Mouse (Mus musculus) small intestine, adult 2 months (tissue): ENCODE results near the gene Helb. TPM values are rescaled to one million over a fixed set of nuclear protein-coding genes. Genes with fewer than 3 reads are reported as not detected.

Experiments
- H3K27ac ChIP-seq: fragments of 200-500 bp; 2 replicates; pipeline ENCODE4 v1.5.1; 2012; ENCODE audit warnings: low read depth, low read length, control low read depth, inconsistent platforms; ENCODE audit not compliant: insufficient read depth
- H3K27me3 ChIP-seq: fragments of 200-500 bp; 2 replicates; pipeline ENCODE4 v1.6.1; 2012; ENCODE audit warnings: mild to moderate bottlenecking, moderate library complexity, low read length, inconsistent platforms; ENCODE audit not compliant: control insufficient read depth, insufficient read depth
- H3K36me3 ChIP-seq: fragments of 200-500 bp; 2 replicates; pipeline ENCODE4 v1.6.1; 2012; ENCODE audit warnings: mild to moderate bottlenecking, low read length, control low read depth, inconsistent platforms; ENCODE audit not compliant: control insufficient read depth, insufficient read depth
- H3K4me1 ChIP-seq: fragments of 200-500 bp; 2 replicates; pipeline ENCODE4 v1.6.1; 2012; ENCODE audit warnings: low read length, inconsistent platforms, mixed read lengths; ENCODE audit not compliant: control insufficient read depth, insufficient read depth, insufficient read length
- H3K4me3 ChIP-seq: fragments of 200-500 bp; 2 replicates; pipeline ENCODE4 v1.5.1; 2012; ENCODE audit warnings: low read depth, mild to moderate bottlenecking, control low read depth, inconsistent platforms, low read length, moderate library complexity
- CTCF ChIP-seq: fragments of 200-500 bp; IDR thresholded peaks from 2 replicates; pipeline ENCODE4 v1.5.1; 2012; ENCODE audit warnings: low read depth, mild to moderate bottlenecking, control low read depth, inconsistent platforms, low read length, moderate library complexity, mixed read lengths; ENCODE audit not compliant: insufficient replicate concordance, insufficient read length; ENCODE audit errors: extremely low read depth
- POLR2A ChIP-seq: fragments of 200-500 bp; IDR thresholded peaks from 2 replicates; pipeline ENCODE4 v1.6.1; 2012; ENCODE audit warnings: low read depth, mild to moderate bottlenecking, control low read depth, inconsistent platforms, low read length, moderate library complexity
- WGBS: fragments of 180-500 bp; shearing (Covaris S2); methylation state at CpG from one replicate; pipeline ENCODE4 v1.1.7; 2018; 5-methylcytosine and 5-hydroxymethylcytosine counted together
- polyA plus RNA-seq: library from polyadenylated mRNA; depleted of rRNA; stranded (reverse); fragments of >200 nt; gene quantifications from 2 replicates; pipeline ENCODE4 v1.2.3, GENCODE M21; 2012; rRNA removed

The Helb gene
- polyA plus RNA-seq, 1 experiment, result 4.4 TPM

DNA sequence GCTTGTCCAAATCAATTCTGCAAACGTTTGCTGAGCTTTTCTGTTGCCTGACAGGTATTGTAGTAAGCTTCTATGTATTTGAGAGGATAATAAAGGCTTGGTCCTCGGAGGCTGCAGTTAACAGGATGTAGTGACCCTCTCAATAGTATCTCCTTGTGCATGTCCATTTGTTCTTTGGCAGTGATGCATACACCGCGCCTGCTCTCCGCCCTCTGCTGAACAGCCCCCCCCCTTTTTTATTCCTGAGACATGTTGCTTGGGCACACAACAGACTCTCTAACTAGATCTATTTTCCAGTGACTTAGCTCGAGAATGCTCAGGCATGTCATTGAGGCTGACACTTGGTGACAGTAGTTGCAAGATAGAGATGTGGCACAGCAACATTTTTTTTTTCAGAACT lies 77.0 kb downstream of the Helb start:
- TF ChIP-seq POLR2A (no peak), CTCF (no peak)
- no peaks in the 10 kb centered on the region for H3K27me3 ChIP-seq
- WGBS, result 53% methylated on average over 6 of the region's 6 CpGs
- H3K4me3 ChIP-seq, result no peak overlapping the region
- H3K27ac ChIP-seq, result no peak overlapping the region
- no peaks in the 10 kb centered on the region for H3K36me3 ChIP-seq
- H3K4me1 ChIP-seq, result no peaks in the 10 kb centered on the region

DNA sequence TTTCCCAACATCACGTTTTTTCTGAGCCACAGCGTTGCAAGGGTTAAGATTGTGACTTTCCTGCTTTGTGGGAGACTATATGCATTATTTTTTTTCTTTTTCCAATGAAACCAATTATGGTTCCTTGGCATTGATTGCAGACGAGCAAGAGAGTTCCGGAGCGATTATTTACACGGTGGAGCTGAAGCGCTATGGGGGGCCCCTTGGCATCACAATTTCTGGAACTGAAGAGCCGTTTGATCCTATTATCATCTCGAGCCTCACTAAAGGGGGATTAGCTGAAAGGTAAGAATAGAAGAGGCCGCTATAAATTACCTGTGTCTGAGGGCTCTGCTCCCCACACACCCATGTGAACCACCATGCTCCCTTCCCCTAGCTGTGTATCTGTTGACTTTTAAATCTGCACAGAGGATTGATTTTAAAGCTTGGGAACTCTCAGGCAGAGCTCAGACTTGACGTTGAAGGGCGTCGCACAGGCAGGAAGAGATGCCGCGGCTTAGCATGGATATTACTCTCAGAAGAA lies 77.5 kb downstream of the Helb start:
- H3K27ac ChIP-seq, result no peak overlapping the region
- no peak for TF ChIP-seq CTCF
- TF ChIP-seq POLR2A, result no peak
- no peaks in the 10 kb centered on the region for H3K27me3 ChIP-seq
- 37% methylated on average over 15 of the region's 15 CpGs for WGBS
- H3K4me1 ChIP-seq, result no peaks in the 10 kb centered on the region
- H3K4me3 ChIP-seq, result no peak overlapping the region
- no peaks in the 10 kb centered on the region for H3K36me3 ChIP-seq

DNA sequence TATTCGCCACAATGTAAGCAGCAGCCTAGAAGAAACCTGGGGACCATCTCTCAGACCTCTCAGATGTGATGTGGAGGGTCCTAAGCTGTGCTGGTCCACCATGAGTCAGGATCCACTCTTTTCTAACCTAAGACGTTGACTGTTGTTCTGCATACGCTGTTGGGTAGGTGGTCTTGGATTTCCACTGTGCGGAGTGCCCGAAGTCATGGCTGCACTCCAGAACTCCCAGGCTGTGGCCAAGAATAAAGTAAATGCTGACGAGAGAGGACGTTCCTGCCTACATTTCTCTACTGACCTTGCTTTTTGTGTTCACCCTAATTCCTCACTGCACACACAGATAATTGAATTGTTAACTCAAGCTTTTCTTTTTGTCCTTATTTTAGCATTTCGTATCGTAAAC lies 78.9 kb downstream of the Helb start:
- no peaks in the 10 kb centered on the region for H3K27me3 ChIP-seq
- 88% methylated on average over 9 of the region's 9 CpGs for WGBS
- H3K27ac ChIP-seq, result no peak overlapping the region
- no peaks in the 10 kb centered on the region for H3K36me3 ChIP-seq
- H3K4me3 ChIP-seq, result no peak overlapping the region
- TF ChIP-seq POLR2A (no peak), CTCF (no peak)
- no peaks in the 10 kb centered on the region for H3K4me1 ChIP-seq

Other genes starting within 250 kb of the Helb start
- gene Tmbim4, start 88.6 kb upstream of the Helb start, polyA plus RNA-seq, result 191 and 329 TPM in 2 replicates
- 0.72 and 0.91 TPM in 2 replicates for gene Irak3, start 89.1 kb upstream of the Helb start, polyA plus RNA-seq
- gene Llph, start 114.1 kb upstream of the Helb start, polyA plus RNA-seq, result 0.53 and 0.95 TPM in 2 replicates